Mouse (Mus musculus) right cerebral cortex, postnatal 10 days (tissue): ENCODE measurements around the gene Slc12a6.

Experiments
- DNase-seq, 2 experiments: peaks; one replicate each; pipeline ENCODE4 v3.0.0; 2021; ENCODE audit warnings: low spot score in 2 of 2

The Slc12a6 gene

GRCm38 (mm10) chr2:112391346-112392000 lies 125.8 kb downstream of the Slc12a6 start:
- no peak for DNase-seq

GRCm38 (mm10) chr2:112392689-112393088 lies 127.1 kb downstream of the Slc12a6 start:
- no peak for DNase-seq

GRCm38 (mm10) chr2:112393958-112394357 lies 128.3 kb downstream of the Slc12a6 start:
- DNase-seq, result no peak

GRCm38 (mm10) chr2:112396649-112397048 lies 131.0 kb downstream of the Slc12a6 start:
- DNase-seq, result no peak

- DNase-seq, result no peak
These were observed 141.4 kb downstream of the Slc12a6 start for GRCm38 (mm10) chr2:112407030-112407429.
